Mouse (Mus musculus): Measurements from ENCODE around the gene Erp29.

The Erp29 gene

GRCm38 (mm10) chr5:121452026-121452869 lies at the start of gene Erp29:
Erp29 (minus strand) TSS chr5:121452506.
- no peak for TF ChIP-seq GATA4 (IDR thresholded peaks at IDR 0.05; ENCODE audit: insufficient replicate concordance, low read length)

GRCm38 (mm10) chr5:121500719-121501118 lies 48.4 kb upstream of the Erp29 start:
- no peak for TF ChIP-seq GATA4 (IDR thresholded peaks at IDR 0.05; ENCODE audit: insufficient replicate concordance, low read length)

GRCm38 (mm10) chr5:121493305-121493704 lies 41.0 kb upstream of the Erp29 start:
- TF ChIP-seq GATA4 (IDR thresholded peaks at IDR 0.05; ENCODE audit: insufficient replicate concordance, low read length), result no peak

- TF ChIP-seq GATA4 (IDR thresholded peaks at IDR 0.05; ENCODE audit: insufficient replicate concordance, low read length), result no peak
Measured at GRCm38 (mm10) chr5:121484801-121485200, 32.5 kb upstream of the Erp29 start.

- no peak for TF ChIP-seq GATA4 (IDR thresholded peaks at IDR 0.05; ENCODE audit: insufficient replicate concordance, low read length)
Measured at GRCm38 (mm10) chr5:121477680-121478079, 25.4 kb upstream of the Erp29 start.

- TF ChIP-seq GATA4 (IDR thresholded peaks at IDR 0.05; ENCODE audit: insufficient replicate concordance, low read length), result no peak
Measured at GRCm38 (mm10) chr5:121476040-121476439, 23.7 kb upstream of the Erp29 start.

- no peak for TF ChIP-seq GATA4 (IDR thresholded peaks at IDR 0.05; ENCODE audit: insufficient replicate concordance, low read length)
Measured at GRCm38 (mm10) chr5:121474610-121475009, 22.3 kb upstream of the Erp29 start.

GRCm38 (mm10) chr5:121472411-121472810 lies 20.1 kb upstream of the Erp29 start:
- TF ChIP-seq GATA4 (IDR thresholded peaks at IDR 0.05; ENCODE audit: insufficient replicate concordance, low read length), result no peak

- no peak for TF ChIP-seq GATA4 (IDR thresholded peaks at IDR 0.05; ENCODE audit: insufficient replicate concordance, low read length)
Measured at GRCm38 (mm10) chr5:121469566-121469965, 17.3 kb upstream of the Erp29 start.

- no peak for TF ChIP-seq GATA4 (IDR thresholded peaks at IDR 0.05; ENCODE audit: insufficient replicate concordance, low read length)
Measured at GRCm38 (mm10) chr5:121463601-121464250, 11.4 kb upstream of the Erp29 start.

GRCm38 (mm10) chr5:121462967-121463366 lies 10.7 kb upstream of the Erp29 start:
- TF ChIP-seq GATA4 (IDR thresholded peaks at IDR 0.05; ENCODE audit: insufficient replicate concordance, low read length), result no peak

- TF ChIP-seq GATA4 (IDR thresholded peaks at IDR 0.05; ENCODE audit: insufficient replicate concordance, low read length), result no peak
Measured at GRCm38 (mm10) chr5:121462171-121462502, 9.8 kb upstream of the Erp29 start.

GRCm38 (mm10) chr5:121461339-121462170 lies 9.2 kb upstream of the Erp29 start:
- TF ChIP-seq GATA4 (IDR thresholded peaks at IDR 0.05; ENCODE audit: insufficient replicate concordance, low read length), result no peak

- TF ChIP-seq GATA4 (IDR thresholded peaks at IDR 0.05; ENCODE audit: insufficient replicate concordance, low read length), result no peak
Measured at GRCm38 (mm10) chr5:121455510-121456265, 3.4 kb upstream of the Erp29 start.

- no peak for TF ChIP-seq GATA4 (IDR thresholded peaks at IDR 0.05; ENCODE audit: insufficient replicate concordance, low read length)
Measured at GRCm38 (mm10) chr5:121454503-121454782, 2.1 kb upstream of the Erp29 start.
